Mouse (Mus musculus): ENCODE data around the gene Snx32. TPM values are rescaled to one million over a fixed set of nuclear protein-coding genes. Genes with fewer than 3 reads are reported as not detected.

Snx32 gene
- polyA plus RNA-seq, 1 experiment from 2014 or later: 3.0 TPM

- Histone ChIP-seq H3K4me3 (ENCODE audit: low read depth, low read length) (peak overlapping the region; percentile 19), H3K9ac (replicated peaks) (no peak overlapping the region), H3K36me3 (replicated peaks; ENCODE audit: insufficient read depth, low read length) (no peaks in the 10 kb centered on the region), H3K9me3 (ENCODE audit: low read length) (no peaks in the 10 kb centered on the region), H3K27ac (ENCODE audit: low read depth) (no peak overlapping the region), H3K27me3 (ENCODE audit: insufficient read depth, low read length) (no peaks in the 10 kb centered on the region), H3K4me2 (ENCODE audit: low read depth, low read length) (peak overlapping the region; percentile 62), H3K4me1 (ENCODE audit: insufficient read depth) (peaks cover 5% of the 10 kb centered on the region)
- ATAC-seq (peak; percentile 99), DNase-seq (peak; percentile 98)
- WGBS (ENCODE audit: insufficient replicate concordance): 18% methylated on average over 20 of the region's 20 CpGs
- TF ChIP-seq EP300 (IDR thresholded peaks at IDR 0.05; ENCODE audit: low read depth) (no peak), CTCF (IDR thresholded peaks at IDR 0.05; ENCODE audit: low read depth) (peak; percentile 99)
Observed at GRCm38 (mm10) chr19:5529325-5530137, 19.2 kb upstream of the Snx32 start.

GRCm38 (mm10) chr19:5525204-5525603 lies 14.9 kb upstream of the Snx32 start:
- no peak overlapping the region for H3K4me2 ChIP-seq (ENCODE audit: low read depth, low read length)
- WGBS (ENCODE audit: insufficient replicate concordance): 64% methylated on average over 5 of the region's 5 CpGs
- no peaks in the 10 kb centered on the region for H3K9me3 ChIP-seq (ENCODE audit: low read length)
- H3K9ac ChIP-seq (replicated peaks): no peak overlapping the region
- H3K27ac ChIP-seq (ENCODE audit: low read depth): no peak overlapping the region
- no peak overlapping the region for H3K4me3 ChIP-seq (ENCODE audit: low read depth, low read length)
- no peak for ATAC-seq
- H3K27me3 ChIP-seq (ENCODE audit: insufficient read depth, low read length): no peaks in the 10 kb centered on the region
- no peak for DNase-seq
- TF ChIP-seq CTCF (IDR thresholded peaks at IDR 0.05; ENCODE audit: low read depth): no peak
- TF ChIP-seq EP300 (IDR thresholded peaks at IDR 0.05; ENCODE audit: low read depth): no peak
- H3K36me3 ChIP-seq (replicated peaks; ENCODE audit: insufficient read depth, low read length): no peaks in the 10 kb centered on the region
- peaks cover 5% of the 10 kb centered on the region for H3K4me1 ChIP-seq (ENCODE audit: insufficient read depth)

GRCm38 (mm10) chr19:5518721-5519120 lies 8.4 kb upstream of the Snx32 start:
- TF ChIP-seq EP300 (IDR thresholded peaks at IDR 0.05; ENCODE audit: low read depth) (no peak), CTCF (IDR thresholded peaks at IDR 0.05; ENCODE audit: low read depth) (no peak)
- no peak for DNase-seq
- H3K27ac ChIP-seq (ENCODE audit: low read depth): no peak overlapping the region
- no peak overlapping the region for H3K9ac ChIP-seq (replicated peaks)
- no peak overlapping the region for H3K4me3 ChIP-seq (ENCODE audit: low read depth, low read length)
- H3K36me3 ChIP-seq (replicated peaks; ENCODE audit: insufficient read depth, low read length): no peaks in the 10 kb centered on the region
- H3K27me3 ChIP-seq (ENCODE audit: insufficient read depth, low read length): no peaks in the 10 kb centered on the region
- no peaks in the 10 kb centered on the region for H3K9me3 ChIP-seq (ENCODE audit: low read length)
- H3K4me2 ChIP-seq (ENCODE audit: low read depth, low read length): no peak overlapping the region
- no peaks in the 10 kb centered on the region for H3K4me1 ChIP-seq (ENCODE audit: insufficient read depth)
- ATAC-seq: peak; percentile 43; the same call in 1 of the 2 replicates
- WGBS (ENCODE audit: insufficient replicate concordance): 69% methylated on average over 3 of the region's 3 CpGs

GRCm38 (mm10) chr19:5516906-5517505 lies 6.7 kb upstream of the Snx32 start:
- Histone ChIP-seq H3K9ac (replicated peaks) (no peak overlapping the region), H3K27ac (ENCODE audit: low read depth) (no peak overlapping the region), H3K4me3 (ENCODE audit: low read depth, low read length) (no peak overlapping the region), H3K4me1 (ENCODE audit: insufficient read depth) (peaks cover 8% of the 10 kb centered on the region; the same call in 1 of the 2 replicates), H3K4me2 (ENCODE audit: low read depth, low read length) (no peak overlapping the region), H3K9me3 (ENCODE audit: low read length) (no peaks in the 10 kb centered on the region), H3K27me3 (ENCODE audit: insufficient read depth, low read length) (no peaks in the 10 kb centered on the region), H3K36me3 (replicated peaks; ENCODE audit: insufficient read depth, low read length) (no peaks in the 10 kb centered on the region)
- DNase-seq (no peak), ATAC-seq (no peak)
- TF ChIP-seq EP300 (IDR thresholded peaks at IDR 0.05; ENCODE audit: low read depth) (no peak), CTCF (IDR thresholded peaks at IDR 0.05; ENCODE audit: low read depth) (peak; percentile 18; the same call in 1 of the 2 replicates)
- 77% methylated on average over 8 of the region's 8 CpGs for WGBS (ENCODE audit: insufficient replicate concordance)

GRCm38 (mm10) chr19:5515840-5516777 lies 5.8 kb upstream of the Snx32 start:
- no peak for ATAC-seq
- Histone ChIP-seq H3K9me3 (ENCODE audit: low read length) (no peaks in the 10 kb centered on the region), H3K9ac (replicated peaks) (no peak overlapping the region), H3K4me2 (ENCODE audit: low read depth, low read length) (no peak overlapping the region), H3K27me3 (ENCODE audit: insufficient read depth, low read length) (no peaks in the 10 kb centered on the region), H3K4me1 (ENCODE audit: insufficient read depth) (peaks cover 15% of the 10 kb centered on the region), H3K4me3 (ENCODE audit: low read depth, low read length) (no peak overlapping the region), H3K36me3 (replicated peaks; ENCODE audit: insufficient read depth, low read length) (no peaks in the 10 kb centered on the region), H3K27ac (ENCODE audit: low read depth) (no peak overlapping the region)
- TF ChIP-seq CTCF (IDR thresholded peaks at IDR 0.05; ENCODE audit: low read depth) (peak; percentile 39), EP300 (IDR thresholded peaks at IDR 0.05; ENCODE audit: low read depth) (no peak)
- no peak for DNase-seq
- 80% methylated on average over 7 of the region's 7 CpGs for WGBS (ENCODE audit: insufficient replicate concordance)
